Mouse (Mus musculus) ES-Bruce4 (cell line): Measurements from ENCODE around the gene Ccdc85a.

Source experiments
- CTCF ChIP-seq: IDR thresholded peaks from one replicate; pipeline ENCODE4 v1.8.1; 2011; ENCODE audit warnings: low read depth, low read length
- POLR2A ChIP-seq: IDR thresholded peaks from one replicate; pipeline ENCODE4 v1.8.1; 2011; ENCODE audit warnings: low read length; ENCODE audit not compliant: insufficient read depth

DNA sequence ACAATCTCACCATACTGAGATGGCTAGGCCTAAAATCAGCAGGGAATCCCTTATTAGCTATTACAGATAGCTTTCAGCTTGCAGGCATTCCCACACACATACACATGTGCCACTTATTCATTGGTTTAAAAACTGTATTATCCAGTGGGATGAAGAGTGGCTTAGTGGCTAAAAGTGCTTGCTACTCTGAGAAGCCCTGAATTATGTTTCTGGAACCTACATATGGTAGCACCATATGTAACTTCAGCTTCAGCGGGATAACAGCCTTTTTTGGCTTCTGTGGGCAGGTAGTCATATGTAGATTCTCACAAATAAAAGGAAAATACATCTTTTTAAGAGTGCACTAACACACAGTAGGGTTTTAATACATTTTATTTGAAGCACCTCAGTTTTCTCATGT is 119.2 kb downstream of the Ccdc85a start:
- TF ChIP-seq POLR2A = no peak
- no peak for TF ChIP-seq CTCF
